Mouse (Mus musculus) hindbrain, embryonic 11.5 days (tissue): Measurements from ENCODE around the gene Ticam1. TPM values are rescaled to one million over a fixed set of nuclear protein-coding genes. Genes with fewer than 3 reads are reported as not detected.

Experiments used
- ATAC-seq: fragments of 200-750 bp; cut with Nextera tagmentation; 2 replicates; pipeline ENCODE4 v1.8.0; 2017; ENCODE audit warnings: mild to moderate bottlenecking, moderate TSS enrichment, moderate library complexity; ENCODE audit not compliant: low FRiP score
- DNase-seq: peaks from one replicate; pipeline ENCODE4 v3.0.0-alpha.2; 2015; ENCODE audit warnings: low spot score
- H3K27ac ChIP-seq: fragments of 300-500 bp; sonication (generic); 2 replicates; pipeline ENCODE4 v1.5.1; 2014; ENCODE audit warnings: mild to moderate bottlenecking, low read depth, low read length
- H3K27me3 ChIP-seq: fragments of 300-500 bp; sonication (generic); 2 replicates; pipeline ENCODE4 v1.6.1; 2014; ENCODE audit warnings: mild to moderate bottlenecking, low read length, moderate library complexity, mixed read lengths; ENCODE audit not compliant: control insufficient read depth, insufficient read depth
- H3K36me3 ChIP-seq: fragments of 300-500 bp; sonication (generic); 2 replicates; pipeline ENCODE4 v1.6.1; 2014; ENCODE audit warnings: mild to moderate bottlenecking, low read length, moderate library complexity, mixed read lengths; ENCODE audit not compliant: control insufficient read depth, insufficient read depth
- H3K4me1 ChIP-seq: fragments of 300-500 bp; sonication (generic); replicated peaks from 2 replicates; pipeline ENCODE4 v1.6.1; 2014; ENCODE audit warnings: low read length, mixed read lengths; ENCODE audit not compliant: control insufficient read depth, insufficient read depth
- H3K4me2 ChIP-seq: fragments of 300-500 bp; sonication (generic); replicated peaks from 2 replicates; pipeline ENCODE4 v1.6.1; 2014; ENCODE audit warnings: mild to moderate bottlenecking, low read depth, low read length
- H3K4me3 ChIP-seq: fragments of 300-500 bp; sonication (generic); 2 replicates; pipeline ENCODE4 v1.5.1; 2014; ENCODE audit warnings: low read depth, low read length
- H3K9ac ChIP-seq: fragments of 300-500 bp; sonication (generic); 2 replicates; pipeline ENCODE4 v1.6.1; 2014; ENCODE audit warnings: low read depth, low read length
- H3K9me3 ChIP-seq: fragments of 300-500 bp; sonication (generic); 2 replicates; pipeline ENCODE4 v1.6.1; 2016; ENCODE audit warnings: low read length; ENCODE audit not compliant: control insufficient read depth
- WGBS: fragments of 180-500 bp; shearing (Covaris S2); extraction: QIAGEN DNeasy Blood & Tissue Kit; methylation state at CpG from one replicate; pipeline ENCODE4 v1.1.7; 2014; 5-methylcytosine and 5-hydroxymethylcytosine counted together
- polyA plus RNA-seq: library from polyadenylated mRNA; unstranded; fragments of >200 nt; fragmentation: Nextera tagmentation; extraction: Ambion mirVana; gene quantifications from 2 replicates; pipeline ENCODE4 v1.2.1, GENCODE M21; 2014

Gene Ticam1
- polyA plus RNA-seq, 1 experiment from 2014 or later = 2.7 TPM

- no peaks in the 10 kb centered on the region for H3K9me3 ChIP-seq
- no peaks in the 10 kb centered on the region for H3K27me3 ChIP-seq
- ATAC-seq (no peak), DNase-seq (no peak)
- no peaks in the 10 kb centered on the region for H3K4me1 ChIP-seq
- H3K36me3 ChIP-seq = 0 out of 2 replicates have a peak, but pooled peaks cover 2% of the 10 kb centered on the region
- H3K9ac ChIP-seq = no peak overlapping the region
- 74% methylated on average over 3 of the region's 3 CpGs for WGBS
- no peak overlapping the region for H3K4me3 ChIP-seq
- no peak overlapping the region for H3K27ac ChIP-seq
- H3K4me2 ChIP-seq = no peak overlapping the region
These were observed 3.9 kb downstream of the Ticam1 start for GRCm38 (mm10) chr17:56272644-56273043.

GRCm38 (mm10) chr17:56271609-56272253, 4.9 kb downstream of the Ticam1 start:
- H3K9me3 ChIP-seq = no peaks in the 10 kb centered on the region
- H3K4me3 ChIP-seq = no peak overlapping the region
- ATAC-seq (no peak), DNase-seq (no peak)
- H3K27ac ChIP-seq = no peak overlapping the region
- H3K36me3 ChIP-seq = 0 out of 2 replicates have a peak, but pooled peaks cover 2% of the 10 kb centered on the region
- H3K4me1 ChIP-seq = no peaks in the 10 kb centered on the region
- no peak overlapping the region for H3K4me2 ChIP-seq
- H3K27me3 ChIP-seq = no peaks in the 10 kb centered on the region
- H3K9ac ChIP-seq = no peak overlapping the region
- 86% methylated on average over 12 of the region's 12 CpGs for WGBS

GRCm38 (mm10) chr17:56269741-56270140, 6.8 kb downstream of the Ticam1 start:
- Histone ChIP-seq H3K4me3 (peak overlapping the region; percentile 33), H3K36me3 (0 out of 2 replicates have a peak, but pooled peaks cover 2% of the 10 kb centered on the region), H3K9me3 (no peaks in the 10 kb centered on the region), H3K4me1 (no peaks in the 10 kb centered on the region), H3K27me3 (no peaks in the 10 kb centered on the region), H3K4me2 (peak overlapping the region; percentile 74), H3K27ac (peak overlapping the region; percentile 42; the same call in 1 of the 2 replicates), H3K9ac (peak overlapping the region; percentile 63)
- WGBS = 74% methylated on average over 3 of the region's 3 CpGs
- DNase-seq = no peak
- peak; percentile 39; the same call in 1 of the 2 replicates for ATAC-seq

GRCm38 (mm10) chr17:56269153-56269630, 7.4 kb downstream of the Ticam1 start:
- Histone ChIP-seq H3K27me3 (no peaks in the 10 kb centered on the region), H3K9me3 (no peaks in the 10 kb centered on the region), H3K4me3 (peak overlapping the region; percentile 33), H3K27ac (peak overlapping the region; percentile 42; the same call in 1 of the 2 replicates), H3K4me2 (peak overlapping the region; percentile 74), H3K36me3 (0 out of 2 replicates have a peak, but pooled peaks cover 2% of the 10 kb centered on the region), H3K9ac (peak overlapping the region; percentile 63), H3K4me1 (no peaks in the 10 kb centered on the region)
- peak; percentile 88 for ATAC-seq
- DNase-seq = peak; percentile 73
- WGBS = 23% methylated on average over 12 of the region's 12 CpGs

- Histone ChIP-seq H3K27ac (no peak overlapping the region), H3K27me3 (no peaks in the 10 kb centered on the region), H3K4me1 (no peaks in the 10 kb centered on the region), H3K9me3 (no peaks in the 10 kb centered on the region), H3K4me2 (no peak overlapping the region), H3K9ac (no peak overlapping the region), H3K36me3 (0 out of 2 replicates have a peak, but pooled peaks cover under 1% of the 10 kb centered on the region), H3K4me3 (no peak overlapping the region)
- WGBS = 68% methylated on average over 3 of the region's 3 CpGs
- DNase-seq = no peak
- ATAC-seq = no peak
These were observed 10.3 kb downstream of the Ticam1 start for GRCm38 (mm10) chr17:56266271-56266670.

GRCm38 (mm10) chr17:56265869-56266268, 10.7 kb downstream of the Ticam1 start:
- Histone ChIP-seq H3K4me1 (no peaks in the 10 kb centered on the region), H3K27me3 (no peaks in the 10 kb centered on the region), H3K4me3 (no peak overlapping the region), H3K9me3 (no peaks in the 10 kb centered on the region), H3K36me3 (no peaks in the 10 kb centered on the region), H3K4me2 (no peak overlapping the region), H3K27ac (no peak overlapping the region), H3K9ac (no peak overlapping the region)
- 90% methylated on average over 3 of the region's 3 CpGs for WGBS
- ATAC-seq (no peak), DNase-seq (no peak)

GRCm38 (mm10) chr17:56265011-56265410, 11.6 kb downstream of the Ticam1 start:
- Histone ChIP-seq H3K4me3 (no peak overlapping the region), H3K27me3 (no peaks in the 10 kb centered on the region), H3K27ac (no peak overlapping the region), H3K9ac (no peak overlapping the region), H3K4me2 (no peak overlapping the region), H3K4me1 (no peaks in the 10 kb centered on the region), H3K36me3 (peaks cover 3% of the 10 kb centered on the region; the same call in 1 of the 2 replicates), H3K9me3 (no peaks in the 10 kb centered on the region)
- DNase-seq = no peak
- 97% methylated on average over 4 of the region's 4 CpGs for WGBS
- no peak for ATAC-seq

- Histone ChIP-seq H3K4me3 (no peak overlapping the region), H3K4me2 (no peak overlapping the region), H3K36me3 (peaks cover 6% of the 10 kb centered on the region; the same call in 1 of the 2 replicates), H3K9me3 (no peaks in the 10 kb centered on the region), H3K27ac (no peak overlapping the region), H3K9ac (no peak overlapping the region), H3K27me3 (no peaks in the 10 kb centered on the region), H3K4me1 (0 out of 2 replicates have a peak, but pooled peaks cover 2% of the 10 kb centered on the region)
- ATAC-seq (peak; percentile 77), DNase-seq (peak; percentile 85)
- 22% methylated on average over 8 of the region's 8 CpGs for WGBS
These were observed 12.6 kb downstream of the Ticam1 start for GRCm38 (mm10) chr17:56264020-56264419.

GRCm38 (mm10) chr17:56262645-56263094, 13.9 kb downstream of the Ticam1 start:
- Histone ChIP-seq H3K9ac (no peak overlapping the region), H3K4me3 (no peak overlapping the region), H3K9me3 (no peaks in the 10 kb centered on the region), H3K4me1 (peaks cover 2% of the 10 kb centered on the region; the same call in 1 of the 2 replicates), H3K27ac (no peak overlapping the region), H3K27me3 (no peaks in the 10 kb centered on the region), H3K4me2 (no peak overlapping the region), H3K36me3 (peaks cover 6% of the 10 kb centered on the region; the same call in 1 of the 2 replicates)
- ATAC-seq (no peak), DNase-seq (no peak)
- 90% methylated on average over 3 of the region's 3 CpGs for WGBS
